8 mouse cellular contexts compared by ENCODE assay signal in genomic region chr11:75654471-75655390, GRCm38 (mm10). TPM values are rescaled to one million over a fixed set of nuclear protein-coding genes. Genes with fewer than 3 reads are reported as not detected.
A peak's percentile ranks its signal among the peaks of the same experiment; 100 is the strongest.
DNase-seq lines count a peak whose midpoint lies in the region; ATAC-seq and TF ChIP-seq lines count a peak whose summit lies in the region.

No protein-coding gene starts in this region.

- DNase-seq in heart, adult 18-20 months = peak; percentile 60 to 61
- DNase-seq in heart, postnatal 14 days = no peak
- no peak for DNase-seq in liver, adult 2 months (ENCODE audit: extremely low read depth, low read depth, low spot score)
- peak; percentile 75 for DNase-seq in thymus, postnatal 4 days
- DNase-seq in cerebellum, adult 11-12 months = no peak

- no peak for ATAC-seq in heart, embryonic 14.5 days (ENCODE audit: insufficient number of reproducible peaks, insufficient read depth, low FRiP score, low read depth)

- peaks cover 9% of the 10 kb centered on the region for H3K79me2 ChIP-seq in liver, adult 2 months (ENCODE audit: control insufficient read depth, insufficient read depth, low read length)
- H3K79me2 ChIP-seq in myocyte (ENCODE audit: control insufficient read depth, insufficient read depth) = peaks cover 23% of the 10 kb centered on the region

- no peaks in the 10 kb centered on the region for H3K27me3 ChIP-seq in heart, embryonic 14.5 days (ENCODE audit: control insufficient read depth, insufficient read depth, low read length)
- H3K27me3 ChIP-seq in liver, adult 2 months (ENCODE audit: control insufficient read depth, insufficient read depth, low read length) = no peaks in the 10 kb centered on the region
- no peaks in the 10 kb centered on the region for H3K27me3 ChIP-seq in myocyte (ENCODE audit: control insufficient read depth, insufficient read depth, insufficient read length)

- intact Hi-C loops in heart, postnatal 14 days (cut with DNase I) = no loop called here

- no peaks in the 10 kb centered on the region for H3K9me3 ChIP-seq in heart, embryonic 14.5 days (ENCODE audit: control insufficient read depth, low read length)

- H3K4me1 ChIP-seq in bone marrow macrophage, adult 2 months (ENCODE audit: control insufficient read depth, insufficient read depth, low read length) = peaks cover 35% of the 10 kb centered on the region
- H3K4me1 ChIP-seq in heart, embryonic 14.5 days (ENCODE audit: control insufficient read depth in 2 of 2, insufficient read depth in 2 of 2, low read length in 2 of 2) = peaks cover 38 to 55% of the 10 kb centered on the region in 2 experiments
- peaks cover 35% of the 10 kb centered on the region for H3K4me1 ChIP-seq in liver, adult 2 months (ENCODE audit: control insufficient read depth, insufficient read depth, low read length)

- H3K27ac ChIP-seq in bone marrow macrophage, adult 2 months (ENCODE audit: insufficient read depth, low read depth, low read length) = peak overlapping the region; percentile 78
- H3K27ac ChIP-seq in heart, embryonic 14.5 days (replicated peaks in 1 of 2; ENCODE audit: control insufficient read depth in 1 of 2, insufficient read depth in 1 of 2, low read depth in 2 of 2, low read length in 2 of 2) = peak overlapping the region; percentile 87 to 90
- peak overlapping the region; percentile 84 for H3K27ac ChIP-seq in liver, adult 2 months (replicated peaks; ENCODE audit: insufficient read depth, low read depth, low read length)

- H3K9ac ChIP-seq in heart, embryonic 14.5 days (ENCODE audit: low read length) = peak overlapping the region; percentile 92
- peak overlapping the region; percentile 85; the same call in 1 of the 2 replicates for H3K9ac ChIP-seq in liver, adult 2 months (ENCODE audit: low read depth, low read length)

- no peak for TF ChIP-seq CTCF in bone marrow macrophage, adult 2 months (IDR thresholded peaks at IDR 0.05; ENCODE audit: low read depth, low read length)
- no peak for TF ChIP-seq CTCF in liver, adult 2 months (IDR thresholded peaks at IDR 0.05; ENCODE audit: low read depth, low read length)

- H3K4me3 ChIP-seq in bone marrow macrophage, adult 2 months (ENCODE audit: insufficient read depth, low read length) = peak overlapping the region; percentile 74
- peak overlapping the region; percentile 46 to 83 for H3K4me3 ChIP-seq in heart, embryonic 14.5 days (ENCODE audit: control insufficient read depth in 1 of 2, insufficient read depth in 1 of 2, low read depth in 1 of 2, low read length in 2 of 2)
- peak overlapping the region; percentile 75; the same call in 1 of the 2 replicates for H3K4me3 ChIP-seq in liver, adult 2 months (ENCODE audit: insufficient read depth, low read depth, low read length)
- peak overlapping the region; percentile 65 for H3K4me3 ChIP-seq in myocyte

- WGBS in heart, embryonic 14.5 days = 32% methylated on average over 25 of the region's 25 CpGs
- 43% methylated on average over 25 of the region's 25 CpGs for WGBS in liver, adult 2 months

- H3K4me2 ChIP-seq in heart, embryonic 14.5 days (ENCODE audit: low read length) = peak overlapping the region; percentile 85
- peak overlapping the region; percentile 86 for H3K4me2 ChIP-seq in myocyte (ENCODE audit: low read depth)

- peaks cover 28% of the 10 kb centered on the region for H3K36me3 ChIP-seq in heart, embryonic 14.5 days (ENCODE audit: control insufficient read depth, insufficient read depth, low read length)
- no peaks in the 10 kb centered on the region for H3K36me3 ChIP-seq in liver, adult 2 months (ENCODE audit: control insufficient read depth, insufficient read depth, low read length)
- peaks cover 19% of the 10 kb centered on the region for H3K36me3 ChIP-seq in myocyte (ENCODE audit: control insufficient read depth, insufficient read depth)

- peak overlapping the region; percentile 10 for H3ac ChIP-seq in myocyte (ENCODE audit: control insufficient read depth, insufficient read length)

- TF ChIP-seq POLR2A in bone marrow macrophage, adult 2 months (IDR thresholded peaks at IDR 0.05; ENCODE audit: borderline replicate concordance, low read depth, low read length) = no peak
- TF ChIP-seq POLR2A in liver, adult 2 months (IDR thresholded peaks at IDR 0.05; ENCODE audit: extremely low read depth, insufficient read depth, low read length) = no peak
- no peak for TF ChIP-seq POLR2A in myocyte (IDR thresholded peaks at IDR 0.05; ENCODE audit: insufficient read length, low read depth)

TF ChIP-seq in myocyte, 11 proteins besides CTCF, POLR2A, EP300 and RAD21:
- TF ChIP-seq USF1 (IDR thresholded peaks at IDR 0.05; ENCODE audit: low read depth) (no peak), TCF12 (IDR thresholded peaks at IDR 0.05; ENCODE audit: insufficient read depth, poor library complexity, severe bottlenecking) (no peak), E2F4 (IDR thresholded peaks at IDR 0.05; ENCODE audit: insufficient read depth) (no peak), MYOD1 (IDR thresholded peaks at IDR 0.05; ENCODE audit: control insufficient read depth in 1 of 3, insufficient read length in 2 of 3, low read depth in 2 of 3) (peak in 2 of 3 experiments; percentile 64 to 80), CEBPB (IDR thresholded peaks at IDR 0.05; ENCODE audit: insufficient read depth, poor library complexity, severe bottlenecking) (no peak), REST (IDR thresholded peaks at IDR 0.05; ENCODE audit: insufficient read depth, insufficient read length) (no peak), TCF3 (IDR thresholded peaks at IDR 0.05; ENCODE audit: insufficient read length, low read depth) (no peak), POLR2AphosphoS2 (IDR thresholded peaks at IDR 0.05; ENCODE audit: insufficient read length, low read depth) (no peak), SRF (IDR thresholded peaks at IDR 0.05; ENCODE audit: control insufficient read depth, insufficient read length, low read depth) (no peak), MYOG (IDR thresholded peaks at IDR 0.05; ENCODE audit: control insufficient read depth in 1 of 3, insufficient read depth in 1 of 3, insufficient read length in 2 of 3, low read depth in 2 of 3) (peak in 2 of 3 experiments; percentile 45 to 88), MAX (IDR thresholded peaks at IDR 0.05; ENCODE audit: low read depth) (no peak)
TF ChIP-seq in myocyte: peak in this region for 2.

RNA-seq across cellular contexts. Expression of gene Myo1c, which starts 4.4 kb away (rescaled TPM):
- total RNA-seq in heart, adult 18-20 months (2021) = 10 to 100 TPM; 87.2 to 96.1 TPM
- total RNA-seq in heart, postnatal 14 days (2021) = 100 to 1,000 TPM; 136 to 143 TPM
- 77.3 and 90.4 TPM in 2 replicates for polyA plus RNA-seq in bone marrow macrophage, adult 2 months (2012; ENCODE audit: insufficient read depth, insufficient read length, missing spikeins)
- 47.5 and 49.6 TPM in 2 replicates for polyA plus RNA-seq in heart, embryonic 14.5 days (2014; fragmentation: Nextera tagmentation; extraction: Ambion mirVana)
- total RNA-seq in liver, adult 2 months (2014; rRNA removed) = 15.6 and 17.9 TPM in 2 replicates
- 17.0 and 21.5 TPM in 2 replicates for polyA plus RNA-seq in liver, adult 2 months (2012; rRNA removed)
- 177 TPM for polyA plus RNA-seq in myocyte (2012; fragmentation: generic; extraction: Trizol)

RNA-seq across cellular contexts. Expression of gene Inpp5k, which starts 23.9 kb away (rescaled TPM):
- total RNA-seq in heart, adult 18-20 months (2021) = 10 to 100 TPM; 24.1 to 28.3 TPM
- 10 to 100 TPM; 32.7 to 32.8 TPM for total RNA-seq in heart, postnatal 14 days (2021)
- polyA plus RNA-seq in bone marrow macrophage, adult 2 months (2012; ENCODE audit: insufficient read depth, insufficient read length, missing spikeins) = 85.4 and 101 TPM in 2 replicates
- 29.4 and 30.7 TPM in 2 replicates for polyA plus RNA-seq in heart, embryonic 14.5 days (2014; fragmentation: Nextera tagmentation; extraction: Ambion mirVana)
- total RNA-seq in liver, adult 2 months (2014; rRNA removed) = 12.3 and 13.4 TPM in 2 replicates
- polyA plus RNA-seq in liver, adult 2 months (2012; rRNA removed) = 12.2 and 17.2 TPM in 2 replicates
- 20.7 TPM for polyA plus RNA-seq in myocyte (2012; fragmentation: generic; extraction: Trizol)

RNA-seq across cellular contexts. Expression of gene Crk, which starts 24.3 kb away (rescaled TPM):
- 10 to 100 TPM; 83.6 to 87.8 TPM for total RNA-seq in heart, adult 18-20 months (2021)
- total RNA-seq in heart, postnatal 14 days (2021) = 10 to 100 TPM; 91.1 to 94.4 TPM
- 67.0 and 70.3 TPM in 2 replicates for polyA plus RNA-seq in bone marrow macrophage, adult 2 months (2012; ENCODE audit: insufficient read depth, insufficient read length, missing spikeins)
- polyA plus RNA-seq in heart, embryonic 14.5 days (2014; fragmentation: Nextera tagmentation; extraction: Ambion mirVana) = 86.0 and 88.2 TPM in 2 replicates
- 50.5 and 51.1 TPM in 2 replicates for total RNA-seq in liver, adult 2 months (2014; rRNA removed)
- polyA plus RNA-seq in liver, adult 2 months (2012; rRNA removed) = 47.7 and 57.5 TPM in 2 replicates
- polyA plus RNA-seq in myocyte (2012; fragmentation: generic; extraction: Trizol) = 34.5 TPM

Comparison
In these comparisons a context has a peak if more than half of its experiments do, and no peak if none do; other contexts are left out.
1. DNase-seq: peak in heart, adult 18-20 months (2 of 2) and thymus, postnatal 4 days (single experiment); none in heart, postnatal 14 days (0 of 2), liver, adult 2 months (single experiment) and cerebellum, adult 11-12 months (single experiment).
2. Peak in every context shown above with its lines, with median percentiles within 50 percentile points of each other: H3K27ac ChIP-seq and H3K4me3 ChIP-seq.